Mouse (Mus musculus): ENCODE measurements around the gene Mat1a. TPM values are rescaled to one million over a fixed set of nuclear protein-coding genes. Genes with fewer than 3 reads are reported as not detected.

Gene Mat1a
- polyA plus RNA-seq (2015; fragmentation: Nextera tagmentation; extraction: Ambion mirVana): 23.4 and 38.4 TPM in 2 replicates

GRCm38 (mm10) chr14:41104853-41105444, at the start of gene Mat1a:
Gene Mat1a (plus strand): TSS chr14:41105035.

DNA sequence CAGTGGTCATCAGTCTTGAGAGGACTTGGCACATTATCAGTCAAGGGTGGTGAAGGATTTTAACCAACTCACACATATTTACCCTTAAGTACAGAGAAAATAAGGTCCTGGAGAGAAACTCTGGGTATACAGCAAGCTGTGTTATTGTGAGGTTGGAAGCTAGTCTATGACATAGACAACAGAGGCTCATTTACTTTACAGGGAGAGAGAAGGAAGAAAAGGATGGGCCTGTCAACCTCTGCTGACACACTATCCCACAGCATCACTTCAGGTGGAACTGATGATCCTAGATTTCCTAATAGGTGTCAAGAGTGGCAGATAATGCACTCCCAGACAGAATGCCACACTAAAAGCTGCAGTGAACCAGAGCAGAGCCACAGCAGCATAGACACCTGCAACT, 35.7 kb upstream of the Mat1a start, which contains the start of gene Dydc2:
Gene Dydc2 (minus strand): TSS at position 101 of the 400 bp plus-strand sequence.

DNA sequence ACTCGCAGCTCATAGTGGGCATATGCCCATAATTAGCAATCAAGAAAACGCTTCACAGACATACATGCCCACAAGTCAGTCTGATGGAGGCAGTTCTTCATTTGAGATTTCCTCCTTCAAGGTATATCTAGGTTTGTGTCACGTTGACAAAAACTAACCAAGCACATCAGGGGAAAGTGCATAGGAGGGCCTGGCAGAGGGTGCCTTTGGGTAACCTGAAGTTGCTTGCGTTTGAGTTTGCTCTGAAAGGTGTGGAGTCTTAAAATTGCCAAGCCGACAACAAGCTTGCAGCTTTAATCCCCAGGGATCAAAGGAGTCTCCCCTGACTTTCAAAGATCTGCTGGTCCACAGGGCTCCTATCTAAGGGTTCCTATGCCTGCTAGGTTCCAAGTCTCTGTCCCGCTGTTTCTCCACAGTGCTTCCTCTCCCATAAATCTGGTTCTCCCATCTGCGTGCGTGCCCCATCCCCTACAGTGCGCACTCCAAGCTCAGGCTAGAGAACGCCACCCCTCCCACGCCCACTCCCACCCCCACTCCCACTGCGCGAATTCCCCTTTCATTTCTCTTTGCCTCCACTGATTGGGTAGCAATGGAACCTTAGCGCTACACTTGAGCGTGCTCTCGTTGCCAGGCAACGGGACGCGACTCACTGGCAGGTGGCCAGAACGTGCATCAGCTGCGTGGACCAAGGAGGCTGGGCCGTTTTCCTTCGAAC, 32.4 kb upstream of the Mat1a start, which contains the start of gene Dydc1:
Gene Dydc1 (plus strand): TSS at position 683 of the 715 bp plus-strand sequence.

DNA sequence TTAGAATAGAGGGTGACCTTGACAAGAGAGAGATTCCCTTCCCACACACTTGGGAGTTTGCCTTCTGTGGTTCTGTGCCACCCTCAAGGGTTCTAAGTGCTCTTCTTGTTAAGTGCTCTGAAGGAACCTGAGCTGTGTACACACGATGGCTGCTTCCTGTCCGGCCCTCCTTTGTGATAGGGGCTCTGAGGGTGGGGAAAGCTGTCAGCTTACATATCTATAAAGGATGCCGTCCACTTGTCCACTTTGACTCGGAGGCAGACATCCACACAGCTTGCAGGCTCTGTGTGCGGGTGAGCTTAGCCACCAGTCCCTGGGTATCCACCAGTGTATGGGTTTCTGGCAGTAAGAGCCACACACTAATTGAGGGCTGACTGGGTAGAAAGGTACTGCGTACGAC, 26.7 kb downstream of the Mat1a start, which contains the start of gene Sftpa1:
Gene Sftpa1 (plus strand): TSS at position 243 of the 400 bp plus-strand sequence.

DNA sequence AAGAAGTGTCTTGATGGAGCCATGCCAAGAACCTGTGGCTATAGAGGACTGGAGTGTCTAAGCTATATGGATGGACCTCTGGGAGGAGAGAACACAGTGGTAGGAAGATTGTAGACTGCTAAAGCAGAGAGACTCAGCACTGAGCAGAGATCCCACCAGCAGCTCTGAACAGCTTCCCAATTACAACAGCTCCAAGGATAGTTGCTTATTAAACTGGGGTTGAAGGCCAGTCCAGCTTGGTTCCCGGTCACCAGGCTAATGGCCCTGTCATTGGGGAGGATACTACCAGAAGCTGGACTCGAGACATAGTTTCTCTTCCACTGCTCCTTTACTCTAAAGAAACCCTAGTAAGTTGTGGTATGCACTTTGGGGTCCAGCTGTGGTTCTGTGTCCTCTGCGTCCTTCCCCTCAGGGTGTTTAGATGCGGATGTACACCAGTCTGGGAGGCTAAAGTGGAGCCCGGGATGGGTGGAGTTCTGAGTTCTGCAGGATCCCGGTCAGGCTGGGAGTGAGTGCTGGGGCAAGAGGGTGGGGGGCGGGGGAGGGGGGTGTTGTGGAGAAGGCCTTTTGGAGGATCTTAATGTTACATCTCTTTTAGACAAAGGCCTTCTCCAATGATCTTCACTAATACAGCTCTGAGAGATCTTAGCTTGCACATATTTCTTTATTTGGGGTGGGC, 46.5 kb downstream of the Mat1a start, which contains the start of gene Mbl1:
Gene Mbl1 (plus strand): TSS at position 239 of the 679 bp plus-strand sequence.

Other genes with a start within 250 kb of the Mat1a start
- gene Sh2d4b, start 211.8 kb upstream of the Mat1a start, polyA plus RNA-seq (2015; fragmentation: Nextera tagmentation; extraction: Ambion mirVana): 0.22 and 0.68 TPM in 2 replicates
- 31.9 and 41.1 TPM in 2 replicates for gene Tspan14, start 138.2 kb upstream of the Mat1a start, polyA plus RNA-seq (2015; fragmentation: Nextera tagmentation; extraction: Ambion mirVana)
- gene Fam213a, start 91.2 kb upstream of the Mat1a start, polyA plus RNA-seq (2015; fragmentation: Nextera tagmentation; extraction: Ambion mirVana): 38.5 and 41.0 TPM in 2 replicates
- gene Dydc2, start 35.8 kb upstream of the Mat1a start, polyA plus RNA-seq (2015; fragmentation: Nextera tagmentation; extraction: Ambion mirVana): 0.28 and 0.52 TPM in 2 replicates
- not detected in 2 replicates for gene Dydc1, start 32.1 kb upstream of the Mat1a start, polyA plus RNA-seq (2015; fragmentation: Nextera tagmentation; extraction: Ambion mirVana)
- 2.2 and 3.8 TPM in 2 replicates for gene Sftpa1, start 26.7 kb downstream of the Mat1a start, polyA plus RNA-seq (2015; fragmentation: Nextera tagmentation; extraction: Ambion mirVana)
- gene Mbl1, start 46.4 kb downstream of the Mat1a start, polyA plus RNA-seq (2015; fragmentation: Nextera tagmentation; extraction: Ambion mirVana): 1.3 and 2.0 TPM in 2 replicates
- gene Sftpd, start 80.1 kb downstream of the Mat1a start, polyA plus RNA-seq (2015; fragmentation: Nextera tagmentation; extraction: Ambion mirVana): 1.0 and 1.2 TPM in 2 replicates
- not detected in 2 replicates for gene Gm2832, start 173.8 kb downstream of the Mat1a start, polyA plus RNA-seq (2015; fragmentation: Nextera tagmentation; extraction: Ambion mirVana)
- not detected in 2 replicates for gene Gm5798, start 243.6 kb downstream of the Mat1a start, polyA plus RNA-seq (2015; fragmentation: Nextera tagmentation; extraction: Ambion mirVana)

Data from adrenal gland, postnatal 0 days (tissue).